Mouse (Mus musculus) layer of hippocampus, postnatal 10 days (tissue): Measurements from ENCODE around the gene Brinp3. TPM values are rescaled to one million over a fixed set of nuclear protein-coding genes. Genes with fewer than 3 reads are reported as not detected.
"Not testable (repeated sequence)": the region's sequence is repeated elsewhere in the genome, so short reads cannot be mapped to it uniquely, and the experiment has no call there.

Experiments
- DNase-seq, 2 experiments: peaks; one replicate each; pipeline ENCODE4 v3.0.0; 2021; ENCODE audit warnings: low spot score in 2 of 2
- long read RNA-seq: library from polyadenylated mRNA; stranded (forward); transcript quantifications from one replicate; pipeline ENCODE4 v2.0.0, GENCODE M21; 2023
- total RNA-seq, 2 experiments: library from RNA; stranded (reverse); gene quantifications; 2 replicates each; pipeline ENCODE4 v1.2.3; 2021

The Brinp3 gene
- 10 to 100 TPM; 32.5 to 39.9 TPM for total RNA-seq
- long read RNA-seq, full-length matches to known transcripts = 12 of 29 reads
- long read RNA-seq, partial matches to known transcripts = 2 of 29 reads
- long read RNA-seq, other reads (novel, unspliced or antisense) = 15 of 29 reads

GRCm38 (mm10) chr1:146494681-146495331, at the start of gene Brinp3:
Brinp3 (plus strand) TSS chr1:146494760.
- peak; percentile 30 to 44 for DNase-seq

GRCm38 (mm10) chr1:146494221-146494620, 339 bp upstream of the Brinp3 start:
- DNase-seq = no peak

- DNase-seq = no peak
These were observed 826 bp downstream of the Brinp3 start for GRCm38 (mm10) chr1:146495386-146495785.

GRCm38 (mm10) chr1:146497381-146498081, 3.0 kb downstream of the Brinp3 start:
- peak; percentile 44 to 48 for DNase-seq

GRCm38 (mm10) chr1:146498085-146498779, 3.7 kb downstream of the Brinp3 start:
- DNase-seq = peak; percentile 18 to 52

- no peak for DNase-seq
These were observed 4.2 kb downstream of the Brinp3 start for GRCm38 (mm10) chr1:146498780-146499114.

- DNase-seq = no peak
These were observed 20.8 kb downstream of the Brinp3 start for GRCm38 (mm10) chr1:146515377-146515776.

GRCm38 (mm10) chr1:146523727-146524573, 29.4 kb downstream of the Brinp3 start:
- no peak for DNase-seq

- DNase-seq = no peak
These were observed 34.0 kb downstream of the Brinp3 start for GRCm38 (mm10) chr1:146528572-146528971.

GRCm38 (mm10) chr1:146546847-146547428, 52.4 kb downstream of the Brinp3 start:
- DNase-seq = no peak

GRCm38 (mm10) chr1:146556982-146557381, 62.4 kb downstream of the Brinp3 start:
- DNase-seq = no peak

GRCm38 (mm10) chr1:146562144-146562543, 67.6 kb downstream of the Brinp3 start:
- DNase-seq = no peak

GRCm38 (mm10) chr1:146584181-146584580, 89.6 kb downstream of the Brinp3 start:
- DNase-seq = no peak

GRCm38 (mm10) chr1:146632895-146633294, 138.3 kb downstream of the Brinp3 start:
- DNase-seq = no peak

GRCm38 (mm10) chr1:146657214-146657613, 162.7 kb downstream of the Brinp3 start:
- peak; percentile 8 to 35 for DNase-seq

- no peak for DNase-seq
These were observed 206.2 kb downstream of the Brinp3 start for GRCm38 (mm10) chr1:146700724-146701123.

GRCm38 (mm10) chr1:146719556-146719955, 225.0 kb downstream of the Brinp3 start:
- no peak for DNase-seq

- not testable (repeated sequence) for DNase-seq
These were observed 230.4 kb downstream of the Brinp3 start for GRCm38 (mm10) chr1:146724784-146725513.

- no peak for DNase-seq
These were observed 256.5 kb downstream of the Brinp3 start for GRCm38 (mm10) chr1:146751066-146751465.

GRCm38 (mm10) chr1:146783259-146783658, 288.7 kb downstream of the Brinp3 start:
- no peak for DNase-seq
